Mouse (Mus musculus) cerebellum, adult 18-20 months (tissue): ENCODE data around the gene Nfkbil1.
A peak's percentile ranks its signal among the peaks of the same experiment; 100 is the strongest.
"Not testable (repeated sequence)": the region's sequence is repeated elsewhere in the genome, so short reads cannot be mapped to it uniquely, and the experiment has no call there.

ENCODE experiments used
- DNase-seq, 2 experiments: peaks; one replicate each; pipeline ENCODE4 v3.0.0; 2021

Nfkbil1 gene

DNA sequence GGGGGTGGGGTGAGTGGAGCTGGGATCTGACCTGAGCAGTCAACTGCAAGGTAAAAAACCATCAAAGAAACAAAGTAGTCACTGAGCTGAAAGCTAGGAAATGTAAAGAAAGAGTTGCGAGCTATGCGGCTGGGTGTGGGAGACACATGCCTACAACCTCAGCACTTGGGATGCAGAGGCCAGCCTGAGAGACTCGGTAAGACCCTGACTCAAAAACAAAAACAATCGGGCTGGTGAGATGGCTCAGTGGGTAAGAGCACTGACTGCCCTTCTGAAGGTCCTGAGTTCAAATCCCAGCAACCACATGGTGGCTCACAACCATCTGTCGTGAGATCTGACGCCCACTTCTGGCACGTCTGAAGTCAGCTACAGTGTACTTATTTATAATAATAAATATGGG is 1.5 kb downstream of the Nfkbil1 start:
- DNase-seq, result not testable (repeated sequence)

DNA sequence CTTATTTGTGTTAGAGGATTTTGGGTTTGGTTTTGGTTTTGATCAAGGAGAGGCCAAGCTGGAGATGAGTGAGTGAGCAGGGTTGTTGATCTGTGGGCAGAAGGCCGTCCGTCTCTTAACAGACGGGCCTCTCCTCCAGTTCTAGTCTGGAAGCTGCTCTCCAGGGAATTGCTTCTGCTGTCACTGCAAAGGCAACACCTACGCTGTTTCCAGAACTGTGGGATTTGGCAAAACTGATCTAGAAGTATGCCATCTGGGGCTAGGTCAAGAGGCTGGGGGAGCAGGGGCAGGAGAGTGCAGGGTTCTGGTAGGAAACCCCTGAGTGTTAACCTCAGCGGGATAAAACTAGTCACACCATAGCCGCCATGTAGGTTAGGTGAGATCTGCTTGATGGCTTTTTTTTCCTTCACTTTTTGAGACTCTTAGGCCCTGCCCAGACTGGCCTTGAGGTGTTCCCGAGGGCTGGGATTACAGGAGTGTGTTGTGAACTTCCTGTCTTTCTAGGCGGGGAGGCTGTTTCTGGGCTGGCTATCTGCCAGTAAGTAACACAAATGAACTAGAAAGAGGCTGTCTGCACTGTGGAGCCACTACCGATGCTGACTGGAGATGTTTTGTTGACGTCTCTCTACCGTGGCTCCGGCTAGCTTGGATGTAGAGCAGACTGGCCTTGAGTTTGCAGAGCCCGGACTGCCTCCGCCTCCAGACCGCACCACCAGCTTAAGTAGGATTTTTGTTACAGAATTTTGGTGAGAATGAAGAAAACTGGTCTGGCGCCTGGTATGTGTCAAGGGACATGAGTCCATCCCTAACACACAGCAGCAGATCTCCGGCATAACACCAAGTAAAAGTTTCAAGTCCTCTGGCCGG is 2.2 kb downstream of the Nfkbil1 start, which contains the start of gene Atp6v1g2:
Gene Atp6v1g2, plus strand, starts transcription at position 547 of the 867 bp plus-strand sequence.
- DNase-seq, result no peak

- no peak for DNase-seq
Measured at GRCm38 (mm10) chr17:35232659-35233058, 2.9 kb downstream of the Nfkbil1 start.

DNA sequence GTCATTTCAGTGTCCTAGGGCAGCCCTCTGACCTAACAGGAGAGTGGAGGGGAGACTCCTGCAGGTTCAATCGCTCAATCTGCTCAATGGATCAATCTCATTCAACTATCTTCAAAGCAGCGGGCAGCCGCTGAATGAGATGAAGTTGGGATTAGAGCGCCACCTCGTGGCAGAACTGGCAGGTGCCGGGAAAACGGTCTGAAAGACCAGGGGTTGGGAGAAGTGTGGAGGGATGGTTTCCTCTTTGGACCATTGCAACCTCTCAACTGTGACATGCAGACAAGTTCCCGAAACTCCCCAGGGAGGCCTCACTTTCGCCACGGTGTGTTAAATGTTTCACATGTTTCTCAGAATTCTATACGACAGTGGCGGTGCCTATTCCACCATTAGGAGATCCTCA is 3.5 kb downstream of the Nfkbil1 start:
- DNase-seq, result peak; percentile 79 to 86

GRCm38 (mm10) chr17:35231022-35231421 is 4.6 kb downstream of the Nfkbil1 start:
- no peak for DNase-seq

DNA sequence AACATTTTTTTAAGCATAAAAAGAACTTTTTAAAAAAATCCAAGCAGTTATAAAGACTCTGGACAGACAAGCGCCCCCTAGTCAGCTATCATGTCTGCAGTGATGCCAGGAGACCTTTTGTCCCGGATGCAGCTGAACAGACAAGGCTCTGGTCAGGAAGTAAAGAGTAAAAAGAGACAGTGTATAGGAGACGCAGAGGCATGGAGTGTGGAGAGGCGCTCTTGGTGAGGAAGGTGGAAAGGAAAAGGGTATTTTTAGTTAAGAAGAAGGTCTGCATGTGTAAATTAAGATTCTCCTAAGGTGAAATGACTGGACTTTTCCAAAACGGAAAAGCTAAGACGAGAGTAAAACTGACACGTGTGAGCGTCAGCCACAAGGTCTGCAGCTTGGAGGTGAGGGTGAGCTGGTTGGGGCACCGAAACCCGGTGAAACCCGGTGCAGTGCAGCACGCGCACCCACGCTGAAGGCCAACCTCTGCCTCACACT is 9.0 kb downstream of the Nfkbil1 start:
- DNase-seq, result no peak

- no peak for DNase-seq
Measured at GRCm38 (mm10) chr17:35225456-35225855, 10.1 kb downstream of the Nfkbil1 start.

GRCm38 (mm10) chr17:35224641-35225040 is 11.0 kb downstream of the Nfkbil1 start:
- DNase-seq, result no peak

- no peak for DNase-seq
Measured at GRCm38 (mm10) chr17:35222299-35222698, 13.3 kb downstream of the Nfkbil1 start.

DNA sequence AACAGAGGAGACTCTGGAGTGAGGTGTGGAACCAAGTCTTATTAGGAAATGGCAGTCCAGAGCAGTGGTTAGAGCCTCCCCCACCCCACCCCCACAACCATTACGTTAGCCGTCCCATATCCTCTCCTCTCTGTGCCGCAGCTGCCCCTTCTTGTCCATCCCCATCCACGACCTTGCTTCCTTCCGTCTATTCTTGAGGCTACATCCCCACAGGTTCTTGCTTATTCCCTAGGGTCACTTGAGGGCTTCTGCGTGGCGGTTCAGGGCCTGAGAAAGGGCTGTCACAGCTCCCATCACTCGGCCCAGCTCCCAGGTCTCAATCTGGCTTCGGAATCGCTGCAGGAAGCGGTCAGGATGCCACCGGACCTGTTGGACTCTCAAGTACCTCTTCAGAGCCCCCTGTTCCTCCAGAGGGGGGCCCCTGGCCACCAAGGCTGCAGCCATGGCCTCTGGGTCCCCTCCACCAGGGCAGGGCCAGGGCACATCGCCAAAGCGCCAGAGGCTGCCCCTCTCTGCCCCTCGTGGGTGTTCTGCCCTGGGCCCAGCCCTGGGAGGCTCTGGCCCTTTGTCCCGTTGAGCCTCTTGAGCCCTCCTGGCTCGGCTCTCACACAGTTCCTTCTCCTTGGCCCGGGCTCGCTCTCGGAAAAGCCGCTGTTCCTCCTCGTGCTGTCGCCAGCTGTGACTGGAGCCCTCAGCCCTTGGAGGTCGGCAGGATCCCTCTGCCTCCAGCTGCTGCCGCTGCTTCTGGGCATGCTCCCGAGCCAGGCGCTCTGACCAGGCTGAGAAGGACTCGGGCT is 15.2 kb downstream of the Nfkbil1 start, which contains the start of gene Gm16181:
Gene Gm16181, plus strand, starts transcription at position 679 of the 797 bp plus-strand sequence.
- DNase-seq, result no peak

- DNase-seq, result no peak
Measured at GRCm38 (mm10) chr17:35219601-35220041, 16.0 kb downstream of the Nfkbil1 start.

- DNase-seq, result no peak
Measured at GRCm38 (mm10) chr17:35218516-35219193, 16.9 kb downstream of the Nfkbil1 start.

- no peak for DNase-seq
Measured at GRCm38 (mm10) chr17:35213071-35213470, 22.5 kb downstream of the Nfkbil1 start.

GRCm38 (mm10) chr17:35210593-35210992 is 25.0 kb downstream of the Nfkbil1 start:
- DNase-seq, result no peak

DNA sequence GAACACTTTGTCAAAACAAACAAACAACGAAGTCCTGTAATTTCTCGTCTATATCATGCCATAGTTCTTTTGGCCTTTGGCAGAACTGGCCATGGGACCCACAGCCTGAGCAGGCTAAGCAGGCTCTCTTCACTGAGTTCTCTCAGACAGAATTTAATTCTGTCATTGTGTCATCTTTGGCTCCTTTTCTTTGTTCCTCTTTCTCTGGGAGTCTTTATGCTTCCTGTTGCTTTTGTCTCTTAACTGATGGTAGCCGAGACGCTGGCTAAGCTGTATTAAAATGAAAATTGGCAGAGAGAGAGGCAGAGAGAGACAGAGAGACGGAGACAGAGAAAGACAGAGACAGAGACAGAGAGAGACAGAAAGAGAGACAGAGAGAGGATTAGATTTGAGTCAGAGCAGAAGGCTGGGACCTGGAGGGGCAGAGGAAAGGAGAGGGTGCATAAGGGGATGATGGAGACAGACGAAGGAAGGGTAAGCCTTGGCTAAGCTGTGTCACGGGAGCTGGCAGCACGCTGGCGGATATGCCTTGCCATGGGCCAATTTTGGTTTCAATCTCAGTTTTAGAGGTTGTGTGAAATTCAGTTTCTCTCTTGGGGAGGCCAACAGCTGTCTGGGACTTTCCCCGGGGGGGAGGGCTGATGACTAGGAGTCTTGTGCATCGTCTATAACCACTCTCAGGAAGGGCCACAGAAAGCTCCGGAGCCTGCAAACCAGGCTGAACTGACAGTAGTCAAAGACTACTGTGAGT is 25.6 kb downstream of the Nfkbil1 start:
- no peak for DNase-seq

GRCm38 (mm10) chr17:35205380-35205769 is 30.2 kb downstream of the Nfkbil1 start:
- no peak for DNase-seq

DNA sequence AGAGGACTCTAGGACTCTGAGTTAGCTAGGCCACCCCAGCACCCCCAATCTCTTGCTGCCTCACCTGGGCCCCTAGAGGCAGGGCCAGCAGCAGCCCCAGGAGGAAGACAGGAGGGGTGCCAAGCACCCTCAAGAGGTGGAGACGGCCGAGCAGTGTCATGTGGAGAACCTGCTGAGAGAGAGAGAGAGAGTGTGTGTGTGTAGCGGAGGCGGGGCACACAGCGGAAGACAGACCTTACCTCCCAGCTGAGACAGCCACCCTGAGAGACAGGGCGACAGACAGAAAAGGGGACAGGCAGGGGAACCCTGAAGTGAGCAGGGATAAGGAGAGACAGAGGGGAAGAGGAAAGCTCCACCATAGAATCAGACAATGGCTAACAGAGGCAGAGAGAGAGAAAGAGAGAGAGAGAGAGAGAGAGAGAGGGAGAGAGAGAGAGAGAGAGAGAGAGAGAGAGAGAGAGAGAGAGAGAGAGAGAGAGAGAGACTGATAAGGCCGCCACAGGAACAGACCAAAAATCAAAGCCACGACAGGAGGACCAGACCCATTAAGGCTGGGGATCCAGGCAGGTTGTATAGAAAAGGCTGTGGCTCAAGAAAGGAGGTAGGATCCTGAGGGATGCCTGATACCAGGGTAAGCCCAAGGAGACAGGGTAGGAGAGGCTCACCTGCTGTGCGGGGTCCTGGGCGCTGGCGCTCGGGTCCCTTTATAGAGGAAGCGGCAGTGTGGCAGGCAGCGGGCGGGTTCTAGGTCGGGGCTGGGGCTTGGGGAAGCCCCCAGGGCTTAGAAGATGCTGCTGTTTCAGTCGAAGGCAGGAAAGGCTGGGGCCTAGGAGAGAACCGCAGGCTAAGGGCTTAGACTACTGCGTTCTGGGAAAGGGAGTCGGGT is 30.9 kb downstream of the Nfkbil1 start, which contains the start of gene Lta:
Gene Lta, minus strand, starts transcription at position 858 of the 886 bp plus-strand sequence.
- DNase-seq, result no peak

- no peak for DNase-seq
Measured at GRCm38 (mm10) chr17:35202442-35202841, 33.1 kb downstream of the Nfkbil1 start.

DNA sequence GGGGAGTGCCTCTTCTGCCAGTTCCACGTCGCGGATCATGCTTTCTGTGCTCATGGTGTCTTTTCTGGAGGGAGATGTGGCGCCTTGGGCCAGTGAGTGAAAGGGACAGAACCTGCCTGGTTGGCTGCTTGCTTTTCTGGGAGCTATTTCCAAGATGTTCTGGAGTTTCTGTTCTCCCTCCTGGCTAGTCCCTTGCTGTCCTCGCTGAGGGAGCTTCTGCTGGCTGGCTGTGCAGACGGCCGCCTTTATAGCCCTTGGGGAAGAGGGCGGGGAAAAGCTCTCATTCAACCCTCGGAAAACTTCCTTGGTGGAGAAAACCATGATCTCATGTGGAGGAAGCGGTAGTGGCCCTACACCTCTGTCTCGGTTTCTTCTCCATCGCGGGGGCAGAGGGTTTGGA is 33.8 kb downstream of the Nfkbil1 start, which contains the start of gene Tnf:
Gene Tnf, minus strand, starts transcription at position 221 of the 400 bp plus-strand sequence.
- DNase-seq, result no peak

DNA sequence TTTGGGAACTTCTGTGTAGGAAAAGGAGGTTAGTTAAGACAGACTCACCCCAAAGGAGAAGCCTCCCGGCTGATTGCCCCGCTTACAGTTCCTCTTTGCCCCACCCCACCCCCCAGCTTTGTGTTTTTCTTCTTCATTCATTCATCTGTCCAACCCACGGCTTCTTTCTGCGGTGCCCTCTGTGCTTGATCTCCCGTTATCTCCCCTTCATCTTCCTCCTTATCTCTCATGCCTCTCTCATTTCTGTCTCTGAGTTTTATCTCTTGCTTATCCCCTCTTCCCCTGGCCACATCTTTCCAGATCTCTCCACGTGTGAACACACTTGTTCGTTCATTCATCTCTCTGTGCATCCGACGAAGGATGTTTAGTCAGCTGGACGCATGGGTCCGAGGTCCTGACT is 34.5 kb downstream of the Nfkbil1 start:
- no peak for DNase-seq

- DNase-seq, result no peak
Measured at GRCm38 (mm10) chr17:35200398-35200797, 35.2 kb downstream of the Nfkbil1 start.
